In the genomic region with DNA sequence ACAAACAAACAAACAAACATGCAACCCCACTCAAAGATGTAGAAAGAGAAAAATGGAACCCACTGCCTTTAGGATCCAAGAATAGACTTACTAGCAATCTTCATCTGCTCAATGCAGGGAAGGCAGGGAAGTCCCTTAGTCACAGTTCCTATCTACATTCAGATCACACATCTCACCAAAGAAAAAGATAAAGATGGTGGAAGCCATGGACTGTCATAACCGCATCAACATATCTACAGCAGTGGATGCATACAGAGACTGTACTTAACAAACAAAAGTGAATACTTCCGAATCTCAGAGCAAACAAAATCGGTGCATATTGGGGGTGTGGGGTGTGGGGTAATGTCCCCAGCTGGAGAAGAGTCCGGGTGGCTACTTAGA, we compare ENCODE assay signal across 9 mouse cellular contexts.
DNase-seq lines count a peak whose midpoint lies in the region; ATAC-seq and TF ChIP-seq lines count a peak whose summit lies in the region.
"Had no signal": no experiment of that assay in that cellular context is flagged by ENCODE, and none has a peak within 500 bp of the region (broad histone marks: within the 10 kb centered on the region; RNA-seq: fewer than 3 reads in every experiment).

No protein-coding gene starts in this region.

- H3K27ac ChIP-seq in gastrocnemius, adult 2 months = peak overlapping the region; percentile 73
- H3K27ac ChIP-seq in liver, embryonic 11.5 days (ENCODE audit: low read depth, low read length) = peak overlapping the region; percentile 73; the same call in 1 of the 2 replicates
- H3K27ac ChIP-seq in small intestine, adult 2 months (ENCODE audit: insufficient read depth, low read depth, low read length) = peak overlapping the region; percentile 89

- WGBS in liver, embryonic 11.5 days = 61% methylated on average over 4 of the region's 4 CpGs
- WGBS in small intestine, adult 2 months = 18% methylated on average over 4 of the region's 4 CpGs

- H3K4me2 ChIP-seq in liver, embryonic 11.5 days = peak overlapping the region; percentile 80

- no peaks in the 10 kb centered on the region for H3K36me3 ChIP-seq in liver, embryonic 11.5 days (ENCODE audit: control insufficient read depth, insufficient read depth, low read length)
- no peaks in the 10 kb centered on the region for H3K36me3 ChIP-seq in small intestine, adult 2 months (ENCODE audit: control insufficient read depth, insufficient read depth, low read length)

- TF ChIP-seq POLR2A in small intestine, adult 2 months (IDR thresholded peaks at IDR 0.05; ENCODE audit: low read depth, low read length) = no peak

- peaks cover 44% of the 10 kb centered on the region for H3K4me1 ChIP-seq in liver, embryonic 11.5 days (replicated peaks; ENCODE audit: control insufficient read depth, insufficient read depth, low read length)
- peaks cover 28% of the 10 kb centered on the region; the same call in 1 of the 2 replicates for H3K4me1 ChIP-seq in small intestine, adult 2 months (ENCODE audit: control insufficient read depth, insufficient read depth, insufficient read length, low read length)

- no peaks in the 10 kb centered on the region for H3K27me3 ChIP-seq in liver, embryonic 11.5 days (replicated peaks; ENCODE audit: control insufficient read depth, insufficient read depth, low read length)
- H3K27me3 ChIP-seq in small intestine, adult 2 months (ENCODE audit: control insufficient read depth, insufficient read depth, low read length) = no peaks in the 10 kb centered on the region

- intact Hi-C loops in gastrocnemius, adult 2 months (cut with DNase I) = no loop called here
- intact Hi-C loops in gastrocnemius, postnatal 14 days (cut with DNase I; ENCODE audit: low total_unique reads) = no loop called here

- DNase-seq in gastrocnemius, adult 2 months = no peak
- DNase-seq in gastrocnemius, postnatal 14 days = no peak
- DNase-seq in liver, embryonic 11.5 days (ENCODE audit: low spot score) = no peak
- no peak for DNase-seq in liver
- DNase-seq in induced T-regulatory cell, adult 2 months (ENCODE audit: low read depth) = peak; percentile 56
- no peak for DNase-seq in spleen, adult 12 weeks (ENCODE audit: low spot score)
- DNase-seq: adrenal gland, adult 8-10 months had no signal

- no peak for ATAC-seq in liver, embryonic 11.5 days (replicated peaks; ENCODE audit: low FRiP score)
- ATAC-seq in cerebellum, adult (ENCODE audit: insufficient number of reproducible peaks, low FRiP score, low TSS enrichment) = no peak

- no peaks in the 10 kb centered on the region for H3K9me3 ChIP-seq in liver, embryonic 11.5 days (ENCODE audit: control insufficient read depth, low read length)

- H3K9ac ChIP-seq in liver, embryonic 11.5 days (ENCODE audit: low read depth, low read length) = peak overlapping the region; percentile 47

- no peak for TF ChIP-seq CTCF in gastrocnemius, adult 2 months (IDR thresholded peaks at IDR 0.05)
- no peak for TF ChIP-seq CTCF in small intestine, adult 2 months (IDR thresholded peaks at IDR 0.05; ENCODE audit: extremely low read depth, insufficient read length, insufficient replicate concordance, low read depth, low read length)

- H3K4me3 ChIP-seq in gastrocnemius, adult 2 months = no peak overlapping the region; the same call in 1 of the 2 replicates
- peak overlapping the region; percentile 43 for H3K4me3 ChIP-seq in liver, embryonic 11.5 days (ENCODE audit: low read depth, low read length)
- peak overlapping the region; percentile 41 for H3K4me3 ChIP-seq in small intestine, adult 2 months (ENCODE audit: low read depth, low read length)
